Mouse (Mus musculus) bone marrow macrophage, adult 2 months (primary cell): Measurements from ENCODE around the gene Gnb1. TPM values are rescaled to one million over a fixed set of nuclear protein-coding genes. Genes with fewer than 3 reads are reported as not detected.
A peak's percentile ranks its signal among the peaks of the same experiment; 100 is the strongest.

Experiments
- H3K27ac ChIP-seq: 2 replicates; pipeline ENCODE4 v1.5.1; 2012; ENCODE audit warnings: low read depth, low read length; ENCODE audit not compliant: insufficient read depth
- H3K4me1 ChIP-seq: 2 replicates; pipeline ENCODE4 v1.6.1; 2012; ENCODE audit warnings: low read length; ENCODE audit not compliant: control insufficient read depth, insufficient read depth
- H3K4me3 ChIP-seq: 2 replicates; pipeline ENCODE4 v1.5.1; 2012; ENCODE audit warnings: mild to moderate bottlenecking, low read length, moderate library complexity; ENCODE audit not compliant: insufficient read depth
- CTCF ChIP-seq: IDR thresholded peaks from 2 replicates; pipeline ENCODE4 v1.5.1; 2012; ENCODE audit warnings: low read depth, mild to moderate bottlenecking, low read length, moderate library complexity
- POLR2A ChIP-seq: IDR thresholded peaks from 2 replicates; pipeline ENCODE4 v1.6.1; 2012; ENCODE audit warnings: mild to moderate bottlenecking, low read depth, low read length, borderline replicate concordance
- polyA plus RNA-seq: library from polyadenylated mRNA; stranded (reverse); fragments of >200 nt; gene quantifications from 2 replicates; pipeline ENCODE4 v1.2.4, GENCODE M21; 2012; ENCODE audit not compliant: missing spikeins, insufficient read depth, insufficient read length

Gnb1 gene
- polyA plus RNA-seq, 1 experiment = 389 TPM

DNA sequence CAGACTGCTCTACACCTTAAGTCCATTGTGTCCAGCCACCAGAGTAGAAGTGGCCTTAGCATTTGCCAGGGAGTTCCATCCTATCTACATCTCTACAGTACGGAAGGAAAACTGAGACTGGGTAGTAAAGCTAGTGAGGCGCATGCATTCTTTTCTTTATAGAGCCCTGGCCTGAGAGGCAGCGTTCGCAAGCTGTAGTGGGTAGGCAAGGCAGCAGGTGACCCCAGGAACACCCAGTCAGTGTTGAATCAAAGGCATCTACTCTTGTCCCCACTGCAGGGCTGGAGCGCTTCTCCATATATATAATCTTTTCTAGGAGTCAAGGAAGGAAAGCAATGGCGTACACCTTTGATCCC lies 9.1 kb upstream of the Gnb1 start:
- Histone ChIP-seq H3K27ac (no peak overlapping the region), H3K4me1 (peaks cover 27% of the 10 kb centered on the region), H3K4me3 (no peak overlapping the region)

DNA sequence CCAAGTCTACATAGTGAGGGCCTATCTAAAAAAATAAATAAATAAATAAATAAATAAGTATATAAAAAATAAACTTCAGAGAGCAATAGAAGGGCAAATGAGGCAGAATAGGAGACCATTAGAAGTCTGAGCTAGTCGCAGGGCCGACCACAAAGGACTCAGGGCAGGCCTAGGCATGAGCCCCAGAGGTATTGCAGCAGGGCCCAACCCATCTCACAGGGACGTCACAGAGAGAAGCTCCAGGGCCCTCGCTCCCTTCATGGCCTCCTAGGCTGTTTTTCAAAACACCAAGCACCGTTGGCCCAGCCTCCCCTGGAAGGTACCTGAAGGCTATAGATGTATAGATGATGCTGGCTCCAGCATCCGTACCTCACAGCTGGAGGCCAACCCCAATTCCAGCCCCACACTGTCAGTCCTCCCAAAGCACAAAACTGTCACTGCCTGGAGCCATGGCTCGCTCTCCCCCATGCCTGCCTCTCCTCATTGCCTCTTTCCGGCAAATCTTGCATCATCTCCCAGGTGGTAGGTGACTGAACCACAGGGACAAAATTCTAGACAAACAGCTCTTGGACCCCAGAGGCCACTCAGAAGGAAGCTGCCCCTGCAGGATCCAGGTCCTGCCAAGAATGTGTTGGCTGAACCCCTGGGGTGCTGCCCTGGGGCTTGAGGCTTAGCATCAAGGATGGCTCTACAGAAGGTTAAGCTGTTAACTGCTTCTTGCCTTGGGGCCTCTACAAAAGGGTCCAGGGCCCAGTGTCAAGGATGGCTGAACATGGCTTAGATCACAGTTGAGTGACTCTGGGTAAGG lies 8.2 kb upstream of the Gnb1 start:
- TF ChIP-seq POLR2A (no peak), CTCF (no peak)
- no peak overlapping the region for H3K27ac ChIP-seq
- no peak overlapping the region for H3K4me3 ChIP-seq
- H3K4me1 ChIP-seq = peaks cover 35% of the 10 kb centered on the region

More for the DNA sequence above, 9.1 kb upstream of the Gnb1 start:
- no peak for TF ChIP-seq CTCF
- no peak for TF ChIP-seq POLR2A

DNA sequence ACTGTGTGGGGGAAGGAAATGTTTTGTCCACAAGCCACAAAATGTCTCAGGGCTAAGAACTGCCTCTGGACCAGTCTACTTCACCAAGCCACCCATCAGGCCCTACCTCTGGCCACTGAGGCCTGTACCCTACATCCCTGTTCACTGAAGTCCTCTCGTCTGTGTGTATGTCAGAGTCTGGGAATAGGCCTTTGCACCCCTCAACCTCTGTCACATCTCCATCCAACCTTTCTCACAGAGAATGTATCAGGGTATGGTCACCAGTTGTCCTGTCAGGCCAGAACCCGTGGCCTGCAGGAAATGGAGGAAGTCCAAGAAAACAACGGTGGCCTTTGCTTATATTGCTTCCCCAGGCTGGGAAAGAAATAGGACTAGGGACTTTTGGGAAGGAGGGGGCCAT lies 5.6 kb upstream of the Gnb1 start:
- no peak overlapping the region for H3K27ac ChIP-seq

DNA sequence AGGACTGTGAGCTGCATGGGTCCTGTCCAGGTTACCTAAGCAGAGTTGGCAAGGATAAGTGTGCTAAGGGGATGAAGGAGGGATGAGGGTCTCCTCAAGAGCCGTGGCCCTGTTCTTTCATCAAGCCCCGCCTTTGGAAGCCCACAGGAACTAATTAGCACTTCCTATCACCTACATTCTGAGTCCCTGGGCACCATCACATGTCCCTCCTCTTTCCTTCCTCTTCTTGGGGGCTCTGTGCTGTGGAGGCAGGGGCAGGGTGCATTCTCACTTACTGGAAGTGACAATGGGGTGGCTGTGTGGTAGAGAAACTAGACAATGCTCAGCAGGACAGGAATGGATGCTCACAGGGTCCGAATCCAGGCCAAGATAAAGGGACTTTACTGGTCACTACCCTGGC lies 3.4 kb upstream of the Gnb1 start:
- H3K27ac ChIP-seq = peak overlapping the region; percentile 96
- peaks cover 52% of the 10 kb centered on the region for H3K4me1 ChIP-seq
- TF ChIP-seq CTCF = no peak
- TF ChIP-seq POLR2A = peak; percentile 2; the same call in 1 of the 2 replicates
- peak overlapping the region; percentile 19; the same call in 1 of the 2 replicates for H3K4me3 ChIP-seq

More for the DNA sequence above, 5.6 kb upstream of the Gnb1 start:
- TF ChIP-seq POLR2A = no peak
- TF ChIP-seq CTCF = no peak
- Histone ChIP-seq H3K4me1 (peaks cover 56% of the 10 kb centered on the region), H3K4me3 (no peak overlapping the region)

DNA sequence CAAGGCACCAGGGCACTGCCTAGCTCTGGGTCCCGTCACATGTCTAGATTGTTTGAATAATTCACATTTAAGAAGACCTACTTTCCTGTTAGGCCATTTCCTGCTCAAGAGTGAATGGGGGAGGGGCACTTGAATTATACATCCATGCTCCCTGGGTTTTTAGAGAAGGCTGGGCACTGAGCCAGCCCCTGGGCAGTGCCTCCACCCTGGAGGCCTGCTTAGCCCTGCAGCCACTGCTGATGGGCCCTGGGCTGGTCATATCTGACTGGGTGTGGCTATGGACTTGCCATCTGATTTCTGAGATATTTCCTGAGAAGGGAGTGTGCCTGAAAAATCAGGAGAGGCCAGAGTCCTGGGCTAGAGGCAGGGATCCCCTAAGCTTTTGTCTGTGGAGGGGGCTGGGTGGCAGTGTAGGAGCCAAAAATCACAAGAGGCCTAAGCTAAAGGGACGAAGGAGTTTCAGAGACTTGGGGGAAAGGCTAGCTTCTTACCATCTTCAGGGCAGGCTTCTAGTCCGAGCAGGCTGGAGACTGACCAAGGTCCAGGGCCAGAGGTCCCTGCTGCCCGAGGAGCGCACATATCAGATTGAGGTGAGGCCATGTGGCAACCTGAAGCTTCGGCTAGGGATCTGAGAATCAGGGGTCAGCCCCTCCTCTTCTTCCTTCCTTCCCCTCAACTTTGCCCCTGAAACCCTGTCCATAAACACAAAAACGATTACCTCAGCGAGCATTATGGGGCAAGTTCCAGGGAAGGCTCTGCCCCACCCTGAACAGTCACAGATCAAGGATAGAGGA lies 2.7 kb upstream of the Gnb1 start:
- H3K4me3 ChIP-seq = peak overlapping the region; percentile 34
- TF ChIP-seq POLR2A (no peak), CTCF (no peak)
- peaks cover 54% of the 10 kb centered on the region for H3K4me1 ChIP-seq

DNA sequence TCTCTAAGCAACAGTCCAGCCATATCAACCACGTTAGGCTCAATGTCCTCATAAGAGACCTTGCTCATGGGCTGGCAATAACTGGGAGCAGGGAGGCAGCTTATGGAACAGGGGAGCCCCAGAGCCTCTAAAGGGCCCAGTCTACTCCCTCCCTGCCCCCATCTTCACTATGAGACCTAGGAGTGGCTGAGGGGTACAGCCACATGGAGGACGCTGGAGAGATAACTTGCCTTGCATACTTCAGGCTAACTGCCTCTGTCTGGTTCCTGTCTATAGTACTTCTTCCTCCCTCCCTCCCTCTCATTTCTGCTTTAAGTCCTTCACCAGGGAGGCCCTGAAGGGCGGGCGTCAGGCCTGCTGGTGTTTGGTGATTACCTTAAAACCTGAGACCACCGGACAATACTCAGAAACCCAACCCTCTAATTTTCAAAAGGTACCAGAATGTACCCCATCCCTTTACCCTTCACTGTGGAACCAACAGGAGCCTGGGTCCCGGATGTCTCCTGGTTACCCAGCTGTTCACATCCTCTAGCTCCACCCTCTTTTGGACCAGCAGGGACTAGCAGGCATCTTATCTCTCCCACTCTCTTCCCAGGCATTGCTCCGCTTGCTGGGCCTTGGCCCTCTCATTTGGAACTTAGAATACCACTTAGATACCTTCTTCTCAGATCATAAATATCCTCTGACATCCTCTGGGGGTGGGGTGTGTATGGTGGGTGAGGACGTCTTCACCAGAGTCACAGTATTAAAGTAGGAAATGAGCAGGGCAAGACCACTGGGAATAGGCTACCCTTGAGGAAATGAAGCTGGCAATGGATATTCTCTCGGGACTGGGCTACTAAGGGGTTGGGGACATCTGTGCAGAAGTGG lies 1.8 kb upstream of the Gnb1 start:
- no peak overlapping the region for H3K4me3 ChIP-seq
- peak overlapping the region; percentile 96 for H3K27ac ChIP-seq
- peaks cover 59% of the 10 kb centered on the region for H3K4me1 ChIP-seq

More for the DNA sequence above, 2.7 kb upstream of the Gnb1 start:
- peak overlapping the region; percentile 96 for H3K27ac ChIP-seq

DNA sequence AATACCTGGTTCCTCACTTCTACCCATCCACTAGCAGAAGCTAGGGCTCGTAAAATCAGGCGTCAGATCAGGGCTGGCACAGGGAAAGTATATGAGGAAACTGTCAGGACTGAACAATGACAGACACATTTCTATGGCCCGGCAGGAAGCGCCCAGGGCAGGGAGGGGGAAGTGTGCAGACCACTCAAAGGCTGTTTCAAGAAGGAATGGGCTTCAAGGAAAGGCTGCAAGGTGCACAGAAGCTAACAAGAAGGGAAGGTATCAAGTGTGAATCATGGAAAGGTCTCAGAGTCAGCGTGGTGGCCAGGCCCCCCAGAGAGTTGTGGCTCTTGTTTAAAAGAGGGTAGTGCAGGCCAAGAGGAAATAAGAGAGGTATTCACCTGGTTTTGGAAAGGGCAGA lies 705 bp upstream of the Gnb1 start:
- no peak for TF ChIP-seq POLR2A
- Histone ChIP-seq H3K4me1 (peaks cover 60% of the 10 kb centered on the region), H3K27ac (peak overlapping the region; percentile 96), H3K4me3 (peak overlapping the region; percentile 63)

More for the DNA sequence above, 1.8 kb upstream of the Gnb1 start:
- no peak for TF ChIP-seq CTCF
- TF ChIP-seq POLR2A = no peak

DNA sequence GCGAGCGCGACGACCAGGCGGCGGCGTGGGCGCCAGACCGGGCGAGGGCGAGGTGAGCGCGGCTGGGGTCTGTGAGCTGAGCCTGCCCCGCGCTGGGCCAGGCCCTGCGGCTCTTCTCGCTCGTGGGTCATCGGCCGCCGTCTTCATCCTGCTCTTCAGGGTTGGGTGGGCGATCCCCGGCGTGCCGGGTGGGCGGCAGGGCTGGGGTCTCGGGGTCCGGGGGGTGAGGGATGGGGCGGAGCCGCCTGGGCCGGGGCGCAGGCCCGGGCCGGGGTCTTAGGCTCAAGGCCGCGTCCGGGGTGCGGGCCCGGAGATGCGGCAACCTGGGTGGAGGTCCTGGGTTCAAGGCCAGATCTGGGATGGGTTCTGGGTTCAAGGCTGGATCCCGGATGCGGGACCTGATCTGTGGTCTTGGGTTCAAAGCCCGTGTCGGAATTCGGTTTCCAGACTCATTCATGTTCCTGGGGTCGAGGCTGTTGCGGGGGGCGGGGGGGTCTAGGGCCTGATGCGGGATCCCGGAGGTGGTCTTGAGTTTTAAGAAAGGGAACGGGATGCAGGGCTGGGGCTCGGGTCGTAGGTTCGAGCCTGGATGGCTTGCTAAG lies 469 bp downstream of the Gnb1 start:
- peak overlapping the region; percentile 25 for H3K27ac ChIP-seq
- H3K4me1 ChIP-seq = peaks cover 56% of the 10 kb centered on the region
- peak overlapping the region; percentile 87 for H3K4me3 ChIP-seq
- no peak for TF ChIP-seq POLR2A
- TF ChIP-seq CTCF = no peak

DNA sequence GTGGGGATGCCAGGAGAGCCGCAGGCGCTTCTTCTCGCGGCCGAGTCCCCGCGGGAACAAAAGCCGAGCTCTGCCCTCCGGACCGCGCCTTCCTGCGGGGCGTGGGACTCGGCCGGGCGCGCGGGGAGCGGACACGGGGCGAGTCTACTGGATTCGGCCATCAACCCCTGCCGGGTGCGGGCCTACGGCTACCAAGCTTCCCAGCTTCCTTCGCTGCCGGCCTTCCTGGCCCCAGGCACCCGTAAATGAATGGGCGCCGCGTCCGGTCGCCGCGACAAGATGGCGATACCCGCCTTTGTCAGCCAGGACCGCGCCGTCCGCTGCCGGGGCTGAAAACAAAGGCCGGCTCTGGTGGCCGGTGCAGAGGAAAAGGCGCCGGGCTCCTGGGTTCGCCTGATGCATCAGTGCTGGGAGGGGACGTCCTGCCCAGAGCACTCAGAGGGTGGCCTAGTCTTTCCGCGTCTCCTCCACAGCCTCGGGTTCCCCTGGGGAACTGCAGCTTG lies 1.0 kb downstream of the Gnb1 start:
- Histone ChIP-seq H3K27ac (peak overlapping the region; percentile 25), H3K4me1 (peaks cover 50% of the 10 kb centered on the region), H3K4me3 (peak overlapping the region; percentile 87)
- TF ChIP-seq POLR2A (no peak), CTCF (no peak)
